20 mouse cellular contexts compared by ENCODE assay signal in genomic region chr4:129158549-129158948, GRCm38 (mm10). TPM values are rescaled to one million over a fixed set of nuclear protein-coding genes. Genes with fewer than 3 reads are reported as not detected.
DNase-seq lines count a peak whose midpoint lies in the region; ATAC-seq and TF ChIP-seq lines count a peak whose summit lies in the region.
"Had no signal": no experiment of that assay in that cellular context is flagged by ENCODE, and none has a peak within 500 bp of the region (broad histone marks: within the 10 kb centered on the region; RNA-seq: fewer than 3 reads in every experiment).

No protein-coding gene starts in this region.

- no peaks in the 10 kb centered on the region for H3K9me3 ChIP-seq in heart, embryonic 13.5 days
- no peaks in the 10 kb centered on the region for H3K9me3 ChIP-seq in liver, embryonic 14.5 days (ENCODE audit: control insufficient read depth, low read length)
- H3K9me3 ChIP-seq: embryonic facial prominence, embryonic 15.5 days; hindbrain, embryonic 12.5 days; midbrain, embryonic 12.5 days; neural tube, embryonic 13.5 days had no signal

- H3K4me1 ChIP-seq in heart, embryonic 13.5 days = peaks cover 18% of the 10 kb centered on the region
- peaks cover 8% of the 10 kb centered on the region in 2 experiments for H3K4me1 ChIP-seq in liver, embryonic 14.5 days (replicated peaks; ENCODE audit: control insufficient read depth in 2 of 2, insufficient read depth in 2 of 2, low read length in 1 of 2)
- H3K4me1 ChIP-seq: embryonic facial prominence, embryonic 15.5 days; hindbrain, embryonic 12.5 days; midbrain, embryonic 12.5 days; neural tube, embryonic 13.5 days had no signal

- no peak overlapping the region for H3K4me3 ChIP-seq in heart, embryonic 13.5 days
- H3K4me3 ChIP-seq in liver, embryonic 14.5 days (ENCODE audit: insufficient read depth in 1 of 2, low read depth in 2 of 2, low read length in 2 of 2) = no peak overlapping the region
- H3K4me3 ChIP-seq: embryonic facial prominence, embryonic 15.5 days; hindbrain, embryonic 12.5 days; midbrain, embryonic 12.5 days; neural tube, embryonic 13.5 days had no signal

- DNase-seq in heart, adult 8-10 months (ENCODE audit: low spot score) = no peak
- peak; percentile 44 for DNase-seq in c-Kit-positive CD71-positive TER-119-negative erythroid progenitor cells, embryonic 14.5 days (ENCODE audit: low read depth)
- peak; percentile 45 to 48 (median 45) for DNase-seq in liver, embryonic 14.5 days (ENCODE audit: low read depth in 3 of 3, low spot score in 3 of 3)
- no peak for DNase-seq in layer of hippocampus, postnatal 25 days (ENCODE audit: extremely low spot score in 1 of 2, low spot score in 1 of 2)
- no peak for DNase-seq in right cerebral cortex, postnatal 10 days (ENCODE audit: low spot score in 2 of 2)
- DNase-seq: cerebellum, adult 9-11 months; embryo, embryonic 11 days; kidney, adult 11 months; kidney, postnatal 14 days; right cerebral cortex, postnatal 25 days; thymus, postnatal 25 days had no signal

- H3K4me2 ChIP-seq in heart, embryonic 13.5 days = no peak overlapping the region
- H3K4me2 ChIP-seq in liver, embryonic 14.5 days (ENCODE audit: low read depth) = peak overlapping the region; percentile 14
- H3K4me2 ChIP-seq: embryonic facial prominence, embryonic 15.5 days; hindbrain, embryonic 12.5 days; midbrain, embryonic 12.5 days; neural tube, embryonic 13.5 days had no signal

- H3K9ac ChIP-seq in heart, embryonic 13.5 days = 0 out of 2 replicates have a peak overlapping the region, but pooled peaks have one; percentile 24
- H3K9ac ChIP-seq in liver, embryonic 14.5 days (replicated peaks) = no peak overlapping the region; the same call in 1 of the 2 replicates
- H3K9ac ChIP-seq: embryonic facial prominence, embryonic 15.5 days; hindbrain, embryonic 12.5 days; midbrain, embryonic 12.5 days; neural tube, embryonic 13.5 days had no signal

- H3K36me3 ChIP-seq in heart, embryonic 13.5 days = peaks cover 69% of the 10 kb centered on the region
- peaks cover 2% of the 10 kb centered on the region; the same call in 1 of the 2 replicates for H3K36me3 ChIP-seq in liver, embryonic 14.5 days (replicated peaks; ENCODE audit: control insufficient read depth, insufficient read depth, low read depth)

- TF ChIP-seq EP300 in liver, embryonic 14.5 days (IDR thresholded peaks at IDR 0.05; ENCODE audit: low read depth) = peak; percentile 71

- WGBS in heart, embryonic 13.5 days = 21% methylated on average over 3 of the region's 3 CpGs
- 39% methylated on average over 3 of the region's 3 CpGs for WGBS in liver, embryonic 14.5 days (ENCODE audit: insufficient replicate concordance)

- no peak for ATAC-seq in heart, embryonic 13.5 days (ENCODE audit: extremely low read depth, insufficient number of reproducible peaks, low FRiP score, low TSS enrichment)
- peak; percentile 89 for ATAC-seq in erythroblast, adult 5-6 weeks (replicated peaks; ENCODE audit: low FRiP score, poor library complexity, severe bottlenecking)
- ATAC-seq in liver, embryonic 14.5 days (ENCODE audit: insufficient read depth) = peak; percentile 96
- ATAC-seq: forebrain, embryonic 16.5 days had no signal

- peak overlapping the region; percentile 42; the same call in 1 of the 2 replicates for H3K27ac ChIP-seq in heart, embryonic 13.5 days (replicated peaks)
- H3K27ac ChIP-seq in liver, embryonic 14.5 days = peak overlapping the region; percentile 28
- H3K27ac ChIP-seq: embryonic facial prominence, embryonic 15.5 days; hindbrain, embryonic 12.5 days; midbrain, embryonic 12.5 days; neural tube, embryonic 13.5 days had no signal

- H3K27me3 ChIP-seq in heart, embryonic 13.5 days (replicated peaks) = no peaks in the 10 kb centered on the region
- no peaks in the 10 kb centered on the region for H3K27me3 ChIP-seq in liver, embryonic 14.5 days (ENCODE audit: control insufficient read depth, insufficient read depth, low read length)
- H3K27me3 ChIP-seq: embryonic facial prominence, embryonic 15.5 days; hindbrain, embryonic 12.5 days; midbrain, embryonic 12.5 days; neural tube, embryonic 13.5 days had no signal

- TF ChIP-seq CTCF in liver, embryonic 14.5 days (IDR thresholded peaks at IDR 0.05; ENCODE audit: low read depth) = no peak

RNA-seq across cellular contexts. Expression of gene Fndc5, which starts 21.8 kb away (rescaled TPM):
- polyA plus RNA-seq in heart, embryonic 13.5 days (2015; fragmentation: Nextera tagmentation; extraction: Ambion mirVana) = 5.6 and 7.1 TPM in 2 replicates
- total RNA-seq in heart, adult 8-10 months (2022) = 100 to 1,000 TPM; 334 to 410 (median 360) TPM
- not detected in 2 replicates for total RNA-seq in erythroblast, adult 5-6 weeks (2015; ENCODE audit: low replicate concordance)
- not detected in 2 replicates for total RNA-seq in erythroblast, adult 5-6 weeks (2017; ENCODE audit: low replicate concordance)
- polyA plus RNA-seq in liver, embryonic 14.5 days (2012; rRNA removed) = 0.36 and 0.56 TPM in 2 replicates
- polyA plus RNA-seq in liver, embryonic 14.5 days (2014; fragmentation: Nextera tagmentation; extraction: Ambion mirVana) = 0.30 and 0.99 TPM in 2 replicates
- total RNA-seq in layer of hippocampus, postnatal 25 days (2021) = 10 to 100 TPM; 85.1 to 86.0 TPM

RNA-seq across cellular contexts. Expression of gene S100pbp, which starts 31.0 kb away (rescaled TPM):
- 12.3 and 14.3 TPM in 2 replicates for polyA plus RNA-seq in heart, embryonic 13.5 days (2015; fragmentation: Nextera tagmentation; extraction: Ambion mirVana)
- 10 to 100 TPM in 3 of 4 experiments, 1 to 10 TPM in 1; 8.2 to 15.2 (median 12.1) TPM for total RNA-seq in heart, adult 8-10 months (2022)
- 12.7 and 13.6 TPM in 2 replicates for total RNA-seq in erythroblast, adult 5-6 weeks (2015; ENCODE audit: low replicate concordance)
- total RNA-seq in erythroblast, adult 5-6 weeks (2017; ENCODE audit: low replicate concordance) = 7.5 and 8.7 TPM in 2 replicates
- polyA plus RNA-seq in liver, embryonic 14.5 days (2012; rRNA removed) = 12.2 and 12.5 TPM in 2 replicates
- polyA plus RNA-seq in liver, embryonic 14.5 days (2014; fragmentation: Nextera tagmentation; extraction: Ambion mirVana) = 4.5 and 4.8 TPM in 2 replicates
- total RNA-seq in layer of hippocampus, postnatal 25 days (2021) = 10 to 100 TPM; 32.5 to 35.2 TPM

RNA-seq across cellular contexts. Expression of gene Yars, which starts 31.0 kb away (rescaled TPM):
- 49.8 and 52.0 TPM in 2 replicates for polyA plus RNA-seq in heart, embryonic 13.5 days (2015; fragmentation: Nextera tagmentation; extraction: Ambion mirVana)
- 10 to 100 TPM; 24.9 to 35.0 (median 29.2) TPM for total RNA-seq in heart, adult 8-10 months (2022)
- total RNA-seq in erythroblast, adult 5-6 weeks (2015; ENCODE audit: low replicate concordance) = 4.2 and 11.3 TPM in 2 replicates
- 10.7 and 34.0 TPM in 2 replicates for total RNA-seq in erythroblast, adult 5-6 weeks (2017; ENCODE audit: low replicate concordance)
- 17.3 and 28.7 TPM in 2 replicates for polyA plus RNA-seq in liver, embryonic 14.5 days (2012; rRNA removed)
- polyA plus RNA-seq in liver, embryonic 14.5 days (2014; fragmentation: Nextera tagmentation; extraction: Ambion mirVana) = 53.2 and 59.8 TPM in 2 replicates
- total RNA-seq in layer of hippocampus, postnatal 25 days (2021) = 10 to 100 TPM; 85.0 to 85.9 TPM

RNA-seq across cellular contexts. Expression of gene Hpca, which starts 36.7 kb away (rescaled TPM):
- polyA plus RNA-seq in heart, embryonic 13.5 days (2015; fragmentation: Nextera tagmentation; extraction: Ambion mirVana) = 0.25 and 0.37 TPM in 2 replicates
- total RNA-seq in heart, adult 8-10 months (2022) = under 1 TPM in 3 of 4 experiments, not detected in 1; 0.22 to 0.44 (median 0.33) TPM
- not detected in 2 replicates for total RNA-seq in erythroblast, adult 5-6 weeks (2015; ENCODE audit: low replicate concordance)
- not detected in 2 replicates for total RNA-seq in erythroblast, adult 5-6 weeks (2017; ENCODE audit: low replicate concordance)
- polyA plus RNA-seq in liver, embryonic 14.5 days (2012; rRNA removed) = 2.0 and 2.1 TPM in 2 replicates
- polyA plus RNA-seq in liver, embryonic 14.5 days (2014; fragmentation: Nextera tagmentation; extraction: Ambion mirVana) = 0.23 and 0.28 TPM in 2 replicates
- 1,000 to 10,000 TPM; 2,567 to 2,613 TPM for total RNA-seq in layer of hippocampus, postnatal 25 days (2021)

RNA-seq across cellular contexts. Expression of gene Tmem54, which starts 53.2 kb away (rescaled TPM):
- 1.0 and 1.1 TPM in 2 replicates for polyA plus RNA-seq in heart, embryonic 13.5 days (2015; fragmentation: Nextera tagmentation; extraction: Ambion mirVana)
- not detected for total RNA-seq in heart, adult 8-10 months (2022)
- not detected in 2 replicates for total RNA-seq in erythroblast, adult 5-6 weeks (2015; ENCODE audit: low replicate concordance)
- total RNA-seq in erythroblast, adult 5-6 weeks (2017; ENCODE audit: low replicate concordance) = not detected in 2 replicates
- polyA plus RNA-seq in liver, embryonic 14.5 days (2012; rRNA removed) = 1.2 and 1.4 TPM in 2 replicates
- polyA plus RNA-seq in liver, embryonic 14.5 days (2014; fragmentation: Nextera tagmentation; extraction: Ambion mirVana) = 1.1 and 1.3 TPM in 2 replicates
- not detected for total RNA-seq in layer of hippocampus, postnatal 25 days (2021)
- total RNA-seq: left cerebral cortex, postnatal 10 days had no signal
- polyA plus RNA-seq: forebrain, embryonic 16.5 days; heart, embryonic 14.5 days; neural tube, embryonic 13.5 days had no signal

Comparison
In these comparisons a context has a peak if more than half of its experiments do, and no peak if none do; other contexts are left out.
1. DNase-seq: peak in c-Kit-positive CD71-positive TER-119-negative erythroid progenitor cells, embryonic 14.5 days (single experiment) and liver, embryonic 14.5 days (3 of 3); none in heart, adult 8-10 months (single experiment), layer of hippocampus, postnatal 25 days (0 of 2) and right cerebral cortex, postnatal 10 days (0 of 2).
2. RNA of gene Fndc5, which starts 21.8 kb away (total RNA-seq): 334 to 410 TPM in heart, adult 8-10 months and 85.1 to 86.0 TPM in layer of hippocampus, postnatal 25 days; not detected in erythroblast, adult 5-6 weeks; every median in the first group is over 10 times any median in the second.